Mouse (Mus musculus): ENCODE results near the gene 4930438A08Rik.

GRCm38 (mm10) chr11:58334746-58335145, 60.1 kb downstream of the 4930438A08Rik start:
- TF ChIP-seq CTCF (IDR thresholded peaks at IDR 0.05; ENCODE audit: control insufficient read depth, insufficient read depth, insufficient replicate concordance, low read depth, low read length) (no peak), POLR2A (IDR thresholded peaks at IDR 0.05; ENCODE audit: control insufficient read depth, low read depth, low read length) (no peak)

Measured in testis, adult 2 months (tissue).